Mouse (Mus musculus): ENCODE measurements around the gene 1700016D06Rik. TPM values are rescaled to one million over a fixed set of nuclear protein-coding genes. Genes with fewer than 3 reads are reported as not detected.
A peak's percentile ranks its signal among the peaks of the same experiment; 100 is the strongest.

1700016D06Rik gene
- polyA plus RNA-seq, 1 experiment, result not detected

DNA sequence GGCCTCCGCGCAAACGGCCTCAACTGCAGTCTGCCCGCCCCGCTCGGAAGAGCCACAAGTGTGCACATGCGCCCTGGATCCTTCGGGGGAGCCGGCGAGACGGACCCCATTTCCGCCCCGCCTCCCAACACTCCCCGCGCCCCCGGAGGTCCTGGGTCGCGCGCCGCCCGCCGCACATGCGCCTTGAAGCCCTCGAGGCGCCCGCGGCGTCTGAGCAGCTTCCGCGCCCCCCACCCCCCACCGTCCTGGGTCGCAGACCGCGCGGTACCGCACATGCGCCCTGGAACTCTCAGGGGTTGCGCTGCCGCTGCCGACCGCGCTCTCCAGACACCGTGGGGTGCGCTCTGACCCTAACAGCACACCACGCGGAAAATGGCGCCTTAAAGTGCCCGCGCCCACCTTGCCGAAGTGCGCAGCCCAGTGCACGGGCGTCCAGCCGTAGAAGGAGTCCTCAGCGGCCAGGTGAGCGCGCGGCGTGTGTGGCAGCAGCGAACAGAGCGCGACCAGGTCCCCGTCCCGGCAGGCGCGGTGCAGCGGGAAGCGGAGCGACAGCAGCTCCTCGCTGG lies 65.8 kb downstream of the 1700016D06Rik start:
- DNase-seq (ENCODE audit: low spot score), result peak; percentile 58

DNA sequence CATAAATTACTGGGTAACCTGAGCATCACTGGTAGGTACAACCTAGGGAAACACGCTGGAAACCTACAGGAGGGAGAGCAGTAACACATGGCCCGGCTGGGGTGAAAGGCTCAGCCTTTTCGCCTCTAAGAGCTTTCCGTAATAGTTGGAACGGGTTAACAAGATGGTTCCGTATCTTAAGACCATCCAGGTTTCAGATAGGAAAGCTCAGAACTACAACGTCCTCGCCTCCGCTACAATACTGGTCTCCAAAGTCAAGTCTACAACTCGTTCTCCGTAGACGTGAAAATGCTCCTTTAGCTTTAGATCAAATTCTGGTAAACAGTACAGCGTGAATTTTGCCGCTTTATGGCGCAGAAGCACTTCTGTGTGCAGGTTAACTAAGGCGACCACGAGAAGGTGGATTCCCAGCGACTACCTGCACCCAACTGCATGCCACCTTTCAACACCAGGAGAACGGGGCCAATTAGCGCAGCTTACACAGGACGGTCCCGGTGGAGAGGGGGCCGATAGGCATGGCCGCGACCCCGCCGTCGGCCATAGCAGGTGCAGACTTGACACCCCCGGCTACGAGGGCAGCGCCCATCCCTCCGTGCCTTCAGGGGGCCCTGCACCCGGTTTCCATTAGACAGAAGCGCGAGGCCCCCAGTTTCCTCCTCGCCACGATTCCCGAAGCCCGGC lies 66.4 kb downstream of the 1700016D06Rik start:
- DNase-seq (ENCODE audit: low spot score), result no peak

DNA sequence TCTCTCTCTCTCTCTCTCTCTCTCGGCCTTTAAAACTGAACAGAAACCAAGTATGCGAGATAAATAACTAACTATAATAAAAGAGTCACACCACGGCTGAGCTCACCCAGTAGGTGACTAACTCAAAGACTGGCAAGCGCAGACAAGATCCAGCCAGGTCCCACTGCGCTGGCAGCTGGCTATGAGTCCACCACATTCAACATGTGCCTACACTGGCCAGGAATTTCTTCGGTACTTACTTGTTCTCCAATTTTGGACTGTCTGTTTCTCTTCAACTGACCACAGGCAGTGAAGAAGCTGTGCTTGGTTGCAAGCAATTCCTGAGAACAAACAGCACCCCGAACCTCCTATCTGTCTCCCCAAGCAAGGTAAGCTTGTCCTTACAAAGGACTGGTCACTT lies 67.4 kb downstream of the 1700016D06Rik start:
- DNase-seq (ENCODE audit: low spot score), result no peak

DNA sequence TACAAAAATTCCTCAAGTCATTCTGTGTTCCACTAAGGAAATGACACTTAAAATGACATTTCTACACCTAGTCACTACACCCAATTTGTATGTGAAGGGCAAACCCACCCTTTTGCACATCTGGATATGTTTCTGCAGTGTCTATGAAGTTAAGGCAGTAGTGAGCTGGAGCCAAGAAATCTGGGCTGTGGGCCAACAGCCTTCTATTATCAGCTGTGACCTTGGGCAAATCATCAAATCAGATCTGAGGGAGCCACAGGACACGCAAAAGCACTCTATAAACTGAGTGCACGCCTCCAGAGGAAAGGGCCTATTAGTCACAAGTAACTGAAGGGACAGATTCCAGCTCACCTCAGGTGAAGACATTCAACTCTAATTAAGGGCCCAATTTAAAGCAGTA lies 68.5 kb downstream of the 1700016D06Rik start:
- no peak for DNase-seq (ENCODE audit: low spot score)

DNA sequence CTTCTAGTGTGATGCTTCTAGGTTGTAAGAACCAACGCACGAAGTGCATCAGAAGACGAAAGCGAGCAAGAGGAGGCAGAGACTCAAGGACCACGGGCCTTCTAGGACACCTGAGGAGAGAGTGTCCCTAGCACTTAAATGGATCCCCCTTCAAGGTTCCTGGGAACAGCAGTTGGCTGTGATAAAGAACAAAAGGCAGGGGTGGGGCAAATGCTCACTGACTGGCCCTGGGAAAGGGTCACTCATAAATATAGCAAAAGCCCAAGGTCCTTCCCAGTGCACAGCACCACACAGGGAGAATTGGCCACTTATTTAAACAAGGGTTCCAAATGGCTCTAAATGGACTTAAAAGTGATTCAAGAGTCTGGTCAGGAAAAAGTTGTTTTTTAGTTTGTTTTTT lies 71.7 kb downstream of the 1700016D06Rik start:
- no peak for DNase-seq (ENCODE audit: low spot score)

DNA sequence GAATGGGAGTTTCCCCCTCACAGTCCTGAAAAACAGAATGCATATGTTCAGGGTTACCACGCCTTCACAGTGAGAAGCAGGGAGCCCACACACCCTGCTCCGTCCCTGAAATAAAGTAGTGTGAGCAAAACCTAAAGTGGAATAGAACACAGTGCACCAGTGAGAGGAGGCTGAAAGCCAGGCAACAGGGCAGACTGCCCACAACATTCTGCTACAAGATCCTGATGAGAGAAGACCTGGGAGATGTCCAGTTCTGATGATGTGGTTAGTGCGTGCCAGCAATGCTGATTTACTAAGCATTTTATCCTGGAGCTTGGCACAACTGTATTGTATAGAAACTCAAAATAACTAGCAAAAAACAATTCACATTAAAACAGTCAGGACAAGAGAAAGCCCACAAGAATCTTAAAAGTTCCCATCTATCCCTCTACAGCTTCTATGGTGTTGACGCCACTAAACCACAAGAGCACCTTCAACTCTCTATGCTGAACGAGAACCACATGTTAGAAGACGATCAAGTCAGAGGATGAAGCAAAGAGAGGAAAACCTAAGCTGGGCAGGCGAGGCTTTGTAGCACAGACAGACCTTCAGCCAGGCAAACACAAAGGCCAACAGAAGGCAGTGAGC lies 72.2 kb downstream of the 1700016D06Rik start:
- no peak for DNase-seq (ENCODE audit: low spot score)

DNA sequence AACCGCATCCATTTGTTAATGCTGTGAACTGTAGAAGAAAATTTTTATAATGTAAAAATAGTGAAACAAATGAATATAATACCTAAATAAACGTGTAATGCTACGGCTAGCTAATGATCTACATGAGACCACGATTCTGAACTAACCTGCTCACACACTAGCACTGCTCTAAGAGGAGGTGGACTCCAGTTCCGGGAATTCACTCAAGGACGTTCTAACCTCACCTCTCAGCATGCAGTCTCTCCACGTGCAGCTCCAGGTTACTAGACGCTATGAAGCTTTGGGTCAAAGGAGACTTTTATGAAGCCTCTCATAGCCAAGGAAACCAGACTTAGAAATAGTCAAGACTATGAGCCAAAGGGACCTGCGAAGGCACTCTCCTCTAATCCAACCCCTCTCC lies 73.1 kb downstream of the 1700016D06Rik start:
- DNase-seq (ENCODE audit: low spot score), result no peak

DNA sequence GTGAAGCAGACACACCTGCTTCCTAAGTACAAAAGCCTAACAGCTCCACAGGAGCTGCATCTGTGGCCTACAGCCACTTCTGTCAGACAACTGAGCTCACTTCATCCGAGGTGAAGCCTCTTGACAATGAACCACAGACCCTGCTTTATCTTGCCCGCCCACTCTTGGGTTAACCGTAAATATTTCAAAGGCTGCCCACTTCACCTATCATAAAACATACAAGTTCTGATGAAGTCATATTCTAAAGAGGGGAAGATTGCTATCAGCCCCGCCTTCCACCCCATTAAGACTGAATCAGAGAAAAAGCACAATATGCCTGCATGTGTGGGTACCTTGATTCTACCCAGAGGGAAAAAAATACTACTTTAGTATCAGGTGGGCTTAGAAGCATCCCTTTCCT lies 75.8 kb downstream of the 1700016D06Rik start:
- DNase-seq (ENCODE audit: low spot score), result no peak

DNA sequence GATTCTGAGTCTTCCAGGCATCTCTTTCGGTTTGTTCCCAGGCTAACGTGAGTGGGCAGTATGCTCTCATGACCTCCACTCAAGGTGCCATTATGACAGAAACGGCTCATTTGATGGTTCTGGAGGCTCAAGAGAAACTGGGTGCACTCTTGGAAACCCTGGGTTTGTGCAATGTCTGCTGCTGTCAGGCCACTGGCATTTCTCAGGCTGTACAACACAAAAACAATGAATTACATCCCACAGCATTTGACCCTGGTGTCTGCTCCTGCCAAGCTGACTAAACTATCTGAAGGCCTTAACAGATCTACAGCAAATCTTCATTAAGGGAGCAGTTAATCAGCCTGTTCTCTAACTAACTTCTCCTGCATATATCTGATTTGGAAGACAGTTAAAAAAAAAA lies 81.8 kb downstream of the 1700016D06Rik start:
- DNase-seq (ENCODE audit: low spot score), result no peak

DNA sequence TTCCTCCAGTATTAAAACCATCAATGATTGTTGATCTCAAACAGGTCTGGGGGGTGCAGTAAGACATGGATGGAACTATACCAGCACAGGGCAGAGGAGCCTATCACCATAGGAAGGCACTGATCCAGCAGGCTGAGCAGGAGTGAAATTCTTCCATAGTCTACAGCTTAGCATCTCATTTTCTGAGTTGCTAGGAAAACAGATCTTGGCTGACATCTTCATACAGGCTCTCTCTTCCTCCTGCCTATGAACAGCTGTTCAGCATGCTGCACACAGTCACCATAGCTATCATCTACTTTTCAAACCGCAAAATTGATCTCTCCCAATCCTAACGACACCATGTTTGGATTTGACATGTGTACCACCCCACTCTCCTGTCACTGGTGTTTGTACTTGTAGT lies 82.8 kb downstream of the 1700016D06Rik start:
- DNase-seq (ENCODE audit: low spot score), result no peak

DNA sequence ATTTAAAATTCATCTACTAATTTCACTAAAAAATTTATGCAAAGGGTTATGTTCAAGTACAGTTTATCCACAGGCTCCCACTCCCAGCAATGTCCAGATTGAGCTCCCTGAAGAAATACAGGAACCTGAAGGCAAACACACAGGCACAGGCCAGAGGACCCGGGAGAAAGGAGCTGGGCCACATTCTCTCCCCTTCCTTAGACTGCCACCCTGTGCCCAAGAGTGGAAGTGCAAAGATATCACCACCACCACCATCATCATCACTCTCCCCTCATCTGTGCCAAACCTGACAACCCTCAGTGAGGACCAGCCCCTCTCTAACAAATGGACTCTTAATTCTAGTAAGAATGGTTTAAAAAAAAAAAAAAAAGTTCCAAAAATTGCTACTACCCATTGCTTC lies 84.6 kb downstream of the 1700016D06Rik start:
- DNase-seq (ENCODE audit: low spot score), result no peak

DNA sequence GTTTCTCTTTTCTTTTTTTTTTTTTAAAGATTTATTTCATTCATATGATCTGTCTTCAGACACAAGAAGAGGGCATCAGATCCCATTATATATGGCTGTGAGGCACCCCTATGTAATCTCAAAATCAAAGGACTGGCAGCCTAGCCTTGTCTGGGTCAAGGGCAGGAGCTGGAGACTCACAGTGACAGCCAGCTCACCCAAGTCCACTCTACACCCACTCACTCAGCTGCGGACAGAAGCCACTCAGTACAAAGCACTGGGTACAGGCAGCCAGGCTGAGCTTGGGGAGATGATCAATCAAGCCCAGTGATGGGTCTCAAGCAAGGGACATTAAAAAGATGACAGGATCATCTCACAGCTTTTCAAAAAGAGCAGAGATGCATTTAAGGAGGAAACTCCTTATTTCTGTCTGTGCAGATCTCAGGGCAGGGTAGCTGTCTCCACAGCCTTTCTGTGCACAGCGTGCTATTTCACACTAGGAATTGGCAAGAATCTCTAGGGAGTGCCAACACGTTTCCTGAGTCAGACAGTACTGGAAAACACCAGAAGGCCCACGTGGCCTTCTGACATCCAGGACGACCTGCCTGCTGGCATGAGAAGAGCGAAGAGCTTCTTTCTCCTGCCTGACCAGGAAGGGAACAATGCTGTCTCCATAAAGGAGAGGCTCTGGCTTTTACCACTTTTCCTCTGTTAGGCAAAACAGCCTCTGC lies 86.6 kb downstream of the 1700016D06Rik start:
- no peak for DNase-seq (ENCODE audit: low spot score)

DNA sequence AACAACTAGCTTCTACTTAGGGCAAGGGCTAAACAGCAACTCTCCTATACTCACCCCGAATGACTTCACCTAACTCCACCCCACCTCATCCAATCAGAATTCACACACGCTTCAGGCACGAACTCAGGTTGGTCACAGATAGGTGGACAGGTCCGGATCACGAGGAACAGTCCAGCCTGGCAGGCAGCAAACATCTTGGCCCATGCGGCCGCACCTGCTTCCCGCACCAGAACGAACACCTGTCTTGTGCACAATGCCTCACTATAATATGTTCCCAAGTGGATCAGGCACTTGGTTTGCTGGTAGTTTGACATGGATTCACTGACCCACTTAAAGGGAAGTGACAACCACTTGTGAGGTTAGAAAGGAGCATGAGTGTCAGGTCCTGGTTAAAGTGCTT lies 92.0 kb downstream of the 1700016D06Rik start:
- DNase-seq (ENCODE audit: low spot score), result no peak

Other genes with a start within 250 kb of the 1700016D06Rik start
- 24.9 and 29.8 TPM in 2 replicates for gene Rab20, start 222.4 kb downstream of the 1700016D06Rik start, polyA plus RNA-seq (2012; rRNA removed)
- 120 and 154 TPM in 2 replicates for gene Naxd, start 203.6 kb downstream of the 1700016D06Rik start, polyA plus RNA-seq (2012; rRNA removed)
- gene Cars2, start 150.3 kb downstream of the 1700016D06Rik start, polyA plus RNA-seq (2012; rRNA removed), result 38.5 and 42.4 TPM in 2 replicates
- gene Ing1, start 145.5 kb downstream of the 1700016D06Rik start, polyA plus RNA-seq (2012; rRNA removed), result 41.4 and 47.0 TPM in 2 replicates
- 80.5 and 95.6 TPM in 2 replicates for gene Ankrd10, start 65.3 kb downstream of the 1700016D06Rik start, polyA plus RNA-seq (2012; rRNA removed)
- 31.5 and 43.8 TPM in 2 replicates for gene Arhgef7, start 26.7 kb upstream of the 1700016D06Rik start, polyA plus RNA-seq (2012; rRNA removed)
- gene Tex29, start 139.4 kb upstream of the 1700016D06Rik start, polyA plus RNA-seq (2012; rRNA removed), result 0.09 TPM in 1 of 2 replicates, not detected in the other

Measured in urinary bladder, adult 2 months (tissue).